Mouse (Mus musculus): Measurements from ENCODE around the gene Dcp1a.

GRCm38 (mm10) chr14:30491342-30491741, 12.0 kb downstream of the Dcp1a start, which contains the start of gene Cacna1d:
- TF ChIP-seq POLR2A (IDR thresholded peaks at IDR 0.05; ENCODE audit: control insufficient read depth, extremely low read depth, insufficient read depth, low read length, poor library complexity): no peak
- TF ChIP-seq CTCF (IDR thresholded peaks at IDR 0.05; ENCODE audit: borderline replicate concordance, control insufficient read depth, extremely low read depth, insufficient read depth, low read length, poor library complexity): no peak
